Mouse (Mus musculus) spleen, adult 2 months (tissue): ENCODE data around the gene Nfia.

Experiments used
- CTCF ChIP-seq: fragments of 200-500 bp; IDR thresholded peaks from 2 replicates; pipeline ENCODE4 v1.5.1; 2011; ENCODE audit warnings: mild to moderate bottlenecking, inconsistent platforms; ENCODE audit not compliant: insufficient read depth, insufficient read length, insufficient replicate concordance; ENCODE audit errors: extremely low read depth
- POLR2A ChIP-seq: fragments of 200-500 bp; IDR thresholded peaks from 2 replicates; pipeline ENCODE4 v1.6.1; 2011; ENCODE audit warnings: low read depth, low read length, inconsistent platforms

DNA sequence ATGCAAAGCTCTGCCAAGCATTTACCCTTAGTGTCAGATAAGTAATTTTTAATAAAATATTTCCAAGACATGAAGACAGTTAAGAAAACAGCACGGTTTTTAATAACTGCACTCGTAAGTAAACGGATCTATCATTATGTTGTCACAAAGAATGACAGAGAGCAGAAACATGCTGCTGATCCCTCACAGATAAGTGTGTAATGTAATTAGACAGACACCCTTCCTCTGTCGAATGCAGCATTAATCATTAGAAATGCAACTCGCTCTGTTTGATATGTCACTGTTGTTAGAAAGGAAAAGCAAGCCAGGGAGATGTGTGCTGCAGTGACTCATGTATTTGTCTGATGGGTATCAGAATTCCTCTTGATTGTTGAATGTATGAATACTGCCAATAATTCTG lies 259.8 kb downstream of the Nfia start:
- TF ChIP-seq CTCF (no peak), POLR2A (no peak)
